Comparison of ENCODE assay signal across 9 mouse cellular contexts in genomic region chr13:21716540-21717391, GRCm38 (mm10). TPM values are rescaled to one million over a fixed set of nuclear protein-coding genes. Genes with fewer than 3 reads are reported as not detected.
A peak's percentile ranks its signal among the peaks of the same experiment; 100 is the strongest.
DNase-seq lines count a peak whose midpoint lies in the region; ATAC-seq and TF ChIP-seq lines count a peak whose summit lies in the region.
"Not testable (repeated sequence)": the region's sequence is repeated elsewhere in the genome, so short reads cannot be mapped to it uniquely, and the experiment has no call there.
"Had no signal": no experiment of that assay in that cellular context is flagged by ENCODE, and none has a peak within 500 bp of the region (broad histone marks: within the 10 kb centered on the region; RNA-seq: fewer than 3 reads in every experiment).

No protein-coding gene starts in this region.

- H3K79me2 ChIP-seq in CH12.LX (replicated peaks; ENCODE audit: control insufficient read depth, extremely low read depth, insufficient read depth, poor library complexity, severe bottlenecking); myocyte (ENCODE audit: control insufficient read depth, insufficient read depth): not testable (repeated sequence)

- peak; percentile 79 for TF ChIP-seq POLR2A in CH12.LX (IDR thresholded peaks at IDR 0.05; ENCODE audit: low read depth, low read length)
- not testable (repeated sequence) for TF ChIP-seq POLR2A in lung, adult 2 months (IDR thresholded peaks at IDR 0.05; ENCODE audit: borderline replicate concordance, extremely low read depth, low read depth, low read length)
- TF ChIP-seq POLR2A in myocyte (IDR thresholded peaks at IDR 0.05; ENCODE audit: insufficient read length, low read depth) = peak; percentile 60

- in situ Hi-C loops in CH12.LX (cut with MboI; ENCODE audit: low pct_ligation_motif_present, low pct_unique_long_range_greater_than_20kb, low sequenced_read_pairs) = loop anchor here (25.0 kb wide), 2 partner anchors 221 to 329 kb away; partner anchors contain the start of gene Zfp184

- H3K4me2 ChIP-seq in CH12.LX (ENCODE audit: insufficient read depth, low read depth, poor library complexity, severe bottlenecking) (peak overlapping the region; percentile 33), myocyte (ENCODE audit: low read depth) (peak overlapping the region; percentile 97)
- peak overlapping the region; percentile 84 for H3K4me2 ChIP-seq in forebrain, embryonic 11.5 days (ENCODE audit: low read depth, low read length, severe bottlenecking)
- H3K4me2 ChIP-seq in heart, postnatal 0 days (ENCODE audit: low read depth, low read length) = peak overlapping the region; percentile 73
- H3K4me2 ChIP-seq in kidney, embryonic 16.5 days (replicated peaks; ENCODE audit: low read depth, low read length) = peak overlapping the region; percentile 88
- peak overlapping the region; percentile 61 for H3K4me2 ChIP-seq in stomach, postnatal 0 days (replicated peaks; ENCODE audit: low read depth)

- WGBS in forebrain, embryonic 11.5 days = under 1% methylated on average over 9 of the region's 38 CpGs
- under 1% methylated on average over 10 of the region's 38 CpGs for WGBS in heart, postnatal 0 days
- 0% methylated on average over 9 of the region's 38 CpGs for WGBS in kidney, embryonic 16.5 days
- WGBS in lung, adult 2 months = under 1% methylated on average over 15 of the region's 38 CpGs
- under 1% methylated on average over 11 of the region's 38 CpGs for WGBS in stomach, postnatal 0 days

- not testable (repeated sequence) for H3K36me3 ChIP-seq in CH12.LX (replicated peaks in 1 of 2; ENCODE audit: control insufficient read depth in 1 of 2, insufficient read depth in 1 of 2, low read length in 1 of 2); forebrain, embryonic 11.5 days (ENCODE audit: control insufficient read depth, insufficient read depth, low read length); heart, postnatal 0 days (replicated peaks; ENCODE audit: control insufficient read depth, insufficient read depth, low read length); kidney, embryonic 16.5 days (ENCODE audit: insufficient read depth, low read length); myocyte (ENCODE audit: control insufficient read depth, insufficient read depth); stomach, postnatal 0 days (ENCODE audit: control insufficient read depth, insufficient read depth, low read length)

- dilution Hi-C loops in CH12.LX (cut with MboI; ENCODE audit: extremely low pct_ligation_motif_present, extremely low pct_unique_long_range_greater_than_20kb, low sequenced_read_pairs) = not testable (repeated sequence)

- H3K9me3 ChIP-seq in CH12.LX (replicated peaks; ENCODE audit: low read length); forebrain, embryonic 11.5 days (ENCODE audit: control insufficient read depth, low read length); heart, postnatal 0 days (replicated peaks; ENCODE audit: control insufficient read depth, low read length); kidney, embryonic 16.5 days (ENCODE audit: low read length); stomach, postnatal 0 days (ENCODE audit: control insufficient read depth, low read length): not testable (repeated sequence)

- not testable (repeated sequence) for H3ac ChIP-seq in myocyte (ENCODE audit: control insufficient read depth, insufficient read length)

- TF ChIP-seq RAD21 in CH12.LX (IDR thresholded peaks at IDR 0.05; ENCODE audit: low read depth, low read length) = not testable (repeated sequence)

- H3K27me3 ChIP-seq in CH12.LX (replicated peaks); forebrain, embryonic 11.5 days (ENCODE audit: control insufficient read depth, insufficient read depth, low read length); heart, postnatal 0 days (ENCODE audit: control insufficient read depth, insufficient read depth, low read length); kidney, embryonic 16.5 days (ENCODE audit: insufficient read depth, low read length); myocyte (ENCODE audit: control insufficient read depth, insufficient read depth, insufficient read length); stomach, postnatal 0 days (ENCODE audit: control insufficient read depth, insufficient read depth, low read length): not testable (repeated sequence)

- peaks cover 2 to 30% of the 10 kb centered on the region in 2 experiments; a peak in 2 of 4 replicates for H3K4me1 ChIP-seq in CH12.LX (ENCODE audit: control insufficient read depth in 1 of 2, insufficient read depth in 2 of 2)
- H3K4me1 ChIP-seq in forebrain, embryonic 11.5 days (replicated peaks; ENCODE audit: control insufficient read depth, insufficient read depth, low read length); stomach, postnatal 0 days (replicated peaks; ENCODE audit: control insufficient read depth, insufficient read depth): not testable (repeated sequence)
- H3K4me1 ChIP-seq in heart, postnatal 0 days (ENCODE audit: control insufficient read depth, insufficient read depth) = peaks cover 12% of the 10 kb centered on the region
- H3K4me1 ChIP-seq in kidney, embryonic 16.5 days (ENCODE audit: insufficient read depth, low read length) = peaks cover 35% of the 10 kb centered on the region
- H3K4me1 ChIP-seq in lung, adult 2 months (ENCODE audit: control insufficient read depth, insufficient read depth, low read length) = peaks cover 15% of the 10 kb centered on the region

- DNase-seq in CH12.LX (ENCODE audit: extremely low read depth) = peak; percentile 79
- DNase-seq in c-Kit-negative CD71-positive TER-119-positive erythroid progenitor cells, embryonic 14.5 days (ENCODE audit: low read depth, low spot score) = peak; percentile 59
- DNase-seq in forebrain, embryonic 11.5 days (ENCODE audit: low spot score) = peak; percentile 70
- DNase-seq in heart, postnatal 0 days (ENCODE audit: low spot score) = not testable (repeated sequence)
- DNase-seq in lung, adult 2 months = peak; percentile 19
- DNase-seq in stomach, postnatal 0 days (ENCODE audit: low spot score) = peak; percentile 30

- H3K4me3 ChIP-seq in CH12.LX (replicated peaks in 1 of 3; ENCODE audit: low read depth in 2 of 3, low read length in 2 of 3, poor library complexity in 1 of 3) = peak overlapping the region; percentile 35 to 59 (median 50)
- peak overlapping the region; percentile 44 for H3K4me3 ChIP-seq in forebrain, embryonic 11.5 days (ENCODE audit: low read depth, low read length)
- peak overlapping the region; percentile 44 for H3K4me3 ChIP-seq in heart, postnatal 0 days (ENCODE audit: low read depth, low read length)
- peak overlapping the region; percentile 56 for H3K4me3 ChIP-seq in kidney, embryonic 16.5 days (ENCODE audit: low read length)
- peak overlapping the region; percentile 56 for H3K4me3 ChIP-seq in lung, adult 2 months (replicated peaks; ENCODE audit: extremely low read depth, low read depth, low read length)
- peak overlapping the region; percentile 30 for H3K4me3 ChIP-seq in myocyte
- H3K4me3 ChIP-seq in stomach, postnatal 0 days (ENCODE audit: low read depth, low read length) = peak overlapping the region; percentile 38

- TF ChIP-seq CTCF in CH12.LX (conservative IDR thresholded peaks at IDR 0.05 in 1 of 2, IDR thresholded peaks at IDR 0.05 in 1 of 2; ENCODE audit: low read depth in 2 of 2, low read length in 2 of 2); heart, postnatal 0 days (IDR thresholded peaks at IDR 0.05; ENCODE audit: low read depth); lung, adult 2 months (IDR thresholded peaks at IDR 0.05; ENCODE audit: insufficient read depth, low read length); stomach, postnatal 0 days (IDR thresholded peaks at IDR 0.05; ENCODE audit: low read depth): not testable (repeated sequence)

- TF ChIP-seq EP300 in CH12.LX (IDR thresholded peaks at IDR 0.05; ENCODE audit: low read length) = peak; percentile 50
- not testable (repeated sequence) for TF ChIP-seq EP300 in heart, postnatal 0 days (IDR thresholded peaks at IDR 0.05; ENCODE audit: low read depth); stomach, postnatal 0 days (optimal IDR thresholded peaks at IDR 0.05)

- peak overlapping the region; percentile 82 for H3K9ac ChIP-seq in CH12.LX (ENCODE audit: insufficient read depth, low read depth)
- peak overlapping the region; percentile 79 for H3K9ac ChIP-seq in forebrain, embryonic 11.5 days (ENCODE audit: low read length)
- H3K9ac ChIP-seq in heart, postnatal 0 days (replicated peaks; ENCODE audit: low read depth, low read length) = peak overlapping the region; percentile 62
- peak overlapping the region; percentile 85 for H3K9ac ChIP-seq in kidney, embryonic 16.5 days (replicated peaks; ENCODE audit: low read length)
- peak overlapping the region; percentile 53 for H3K9ac ChIP-seq in stomach, postnatal 0 days (ENCODE audit: low read length)

- ATAC-seq in forebrain, embryonic 11.5 days (replicated peaks; ENCODE audit: low FRiP score) = peak; percentile 13
- ATAC-seq in heart, postnatal 0 days (ENCODE audit: insufficient read depth, low read depth) = peak; percentile 33
- ATAC-seq in kidney, embryonic 16.5 days (ENCODE audit: low FRiP score, low TSS enrichment) = peak; percentile 3; the same call in 1 of the 2 replicates
- ATAC-seq in stomach, postnatal 0 days (ENCODE audit: low FRiP score, low TSS enrichment) = peak; percentile 30; the same call in 1 of the 2 replicates

- H3K27ac ChIP-seq in CH12.LX (ENCODE audit: insufficient read depth, low read depth) = peak overlapping the region; percentile 95
- peak overlapping the region; percentile 98 for H3K27ac ChIP-seq in forebrain, embryonic 11.5 days (ENCODE audit: low read depth, low read length)
- peak overlapping the region; percentile 89 for H3K27ac ChIP-seq in heart, postnatal 0 days (ENCODE audit: low read depth)
- peak overlapping the region; percentile 99 for H3K27ac ChIP-seq in kidney, embryonic 16.5 days (ENCODE audit: low read length)
- H3K27ac ChIP-seq in stomach, postnatal 0 days (replicated peaks) = peak overlapping the region; percentile 87

RNA-seq across cellular contexts. Expression of gene Hist1h2ai, which starts 0.5 kb away (rescaled TPM):
- 839 and 880 TPM in 2 replicates for total RNA-seq in CH12.LX (2012; rRNA removed)
- 3.9 and 6.3 TPM in 2 replicates for total RNA-seq in CH12.LX (2014; rRNA removed)
- not detected in 2 replicates for polyA plus RNA-seq in CH12.LX (2012; ENCODE audit: insufficient read length, low read depth)
- 23.9 and 25.3 TPM in 2 replicates for polyA plus RNA-seq in forebrain, embryonic 11.5 days (2014; fragmentation: Nextera tagmentation; extraction: Ambion mirVana)
- total RNA-seq in heart, postnatal 0 days (2014; rRNA removed; ENCODE audit: low replicate concordance) = 828 and 1,538 TPM in 2 replicates
- polyA plus RNA-seq in heart, postnatal 0 days (2015; fragmentation: Nextera tagmentation; extraction: Ambion mirVana) = 3.6 and 4.3 TPM in 2 replicates
- 13.5 and 20.3 TPM in 2 replicates for polyA plus RNA-seq in kidney, embryonic 16.5 days (2015; fragmentation: Nextera tagmentation; extraction: Ambion mirVana)
- 5.8 and 6.7 TPM in 2 replicates for polyA plus RNA-seq in lung, adult 2 months (2012; rRNA removed)
- 6.4 TPM for polyA plus RNA-seq in myocyte (2012; fragmentation: generic; extraction: Trizol)
- polyA plus RNA-seq in stomach, postnatal 0 days (2015; fragmentation: Nextera tagmentation; extraction: Ambion mirVana) = 8.8 and 14.4 TPM in 2 replicates

RNA-seq across cellular contexts. Expression of gene Hist1h3h, which starts 0.7 kb away (rescaled TPM):
- total RNA-seq in CH12.LX (2012; rRNA removed) (1,605 and 1,657 TPM in 2 replicates), CH12.LX (2014; rRNA removed) (18.2 and 21.7 TPM in 2 replicates)
- polyA plus RNA-seq in CH12.LX (2012; ENCODE audit: insufficient read length, low read depth) (9.5 and 18.6 TPM in 2 replicates), myocyte (2012; fragmentation: generic; extraction: Trizol) (9.0 TPM)
- 16.8 and 17.4 TPM in 2 replicates for polyA plus RNA-seq in forebrain, embryonic 11.5 days (2014; fragmentation: Nextera tagmentation; extraction: Ambion mirVana)
- 1,332 and 1,437 TPM in 2 replicates for total RNA-seq in heart, postnatal 0 days (2014; rRNA removed; ENCODE audit: low replicate concordance)
- 1.8 TPM in 1 of 2 replicates, not detected in the other for polyA plus RNA-seq in heart, postnatal 0 days (2015; fragmentation: Nextera tagmentation; extraction: Ambion mirVana)
- polyA plus RNA-seq in kidney, embryonic 16.5 days (2015; fragmentation: Nextera tagmentation; extraction: Ambion mirVana) = 6.2 and 12.4 TPM in 2 replicates
- 8.2 and 8.6 TPM in 2 replicates for polyA plus RNA-seq in lung, adult 2 months (2012; rRNA removed)
- 1.1 and 4.1 TPM in 2 replicates for polyA plus RNA-seq in stomach, postnatal 0 days (2015; fragmentation: Nextera tagmentation; extraction: Ambion mirVana)

RNA-seq across cellular contexts. Expression of gene Hist1h2bl, which starts 0.8 kb away (rescaled TPM):
- total RNA-seq in CH12.LX (2012; rRNA removed) (897 and 953 TPM in 2 replicates), CH12.LX (2014; rRNA removed) (16.0 and 18.1 TPM in 2 replicates)
- polyA plus RNA-seq in CH12.LX (2012; ENCODE audit: insufficient read length, low read depth) (1.7 and 3.8 TPM in 2 replicates), myocyte (2012; fragmentation: generic; extraction: Trizol) (2.7 TPM)
- polyA plus RNA-seq in forebrain, embryonic 11.5 days (2014; fragmentation: Nextera tagmentation; extraction: Ambion mirVana) = 2.3 and 5.4 TPM in 2 replicates
- 431 and 666 TPM in 2 replicates for total RNA-seq in heart, postnatal 0 days (2014; rRNA removed; ENCODE audit: low replicate concordance)
- polyA plus RNA-seq in heart, postnatal 0 days (2015; fragmentation: Nextera tagmentation; extraction: Ambion mirVana) = 0.55 and 0.98 TPM in 2 replicates
- polyA plus RNA-seq in kidney, embryonic 16.5 days (2015; fragmentation: Nextera tagmentation; extraction: Ambion mirVana) = 1.9 and 3.8 TPM in 2 replicates
- polyA plus RNA-seq in lung, adult 2 months (2012; rRNA removed) = 0.72 and 1.6 TPM in 2 replicates
- 0.85 and 1.5 TPM in 2 replicates for polyA plus RNA-seq in stomach, postnatal 0 days (2015; fragmentation: Nextera tagmentation; extraction: Ambion mirVana)

RNA-seq across cellular contexts. Expression of gene Hist1h2bm, which starts 5.1 kb away (rescaled TPM):
- total RNA-seq in CH12.LX (2012; rRNA removed) = 1,752 and 1,804 TPM in 2 replicates
- 25.7 and 36.0 TPM in 2 replicates for total RNA-seq in CH12.LX (2014; rRNA removed)
- polyA plus RNA-seq in CH12.LX (2012; ENCODE audit: insufficient read length, low read depth) = 0.87 TPM in 1 of 2 replicates, not detected in the other
- polyA plus RNA-seq in forebrain, embryonic 11.5 days (2014; fragmentation: Nextera tagmentation; extraction: Ambion mirVana) = 5.0 and 5.7 TPM in 2 replicates
- total RNA-seq in heart, postnatal 0 days (2014; rRNA removed; ENCODE audit: low replicate concordance) = 1,438 and 1,618 TPM in 2 replicates
- 0.60 and 0.90 TPM in 2 replicates for polyA plus RNA-seq in heart, postnatal 0 days (2015; fragmentation: Nextera tagmentation; extraction: Ambion mirVana)
- polyA plus RNA-seq in kidney, embryonic 16.5 days (2015; fragmentation: Nextera tagmentation; extraction: Ambion mirVana) = 4.3 and 4.4 TPM in 2 replicates
- polyA plus RNA-seq in lung, adult 2 months (2012; rRNA removed) = 0.70 TPM in 1 of 2 replicates, not detected in the other
- polyA plus RNA-seq in myocyte (2012; fragmentation: generic; extraction: Trizol) = 1.3 TPM
- polyA plus RNA-seq in stomach, postnatal 0 days (2015; fragmentation: Nextera tagmentation; extraction: Ambion mirVana) = 0.56 and 1.0 TPM in 2 replicates
- total RNA-seq: gastrocnemius, adult 18-20 months had no signal

RNA-seq across cellular contexts. Expression of gene Hist1h4j, which starts 18.1 kb away (rescaled TPM):
- total RNA-seq in CH12.LX (2012; rRNA removed) = 936 and 984 TPM in 2 replicates
- 18.5 and 27.8 TPM in 2 replicates for total RNA-seq in CH12.LX (2014; rRNA removed)
- 1.1 and 1.8 TPM in 2 replicates for polyA plus RNA-seq in CH12.LX (2012; ENCODE audit: insufficient read length, low read depth)
- polyA plus RNA-seq in forebrain, embryonic 11.5 days (2014; fragmentation: Nextera tagmentation; extraction: Ambion mirVana) = 1.2 and 1.6 TPM in 2 replicates
- total RNA-seq in heart, postnatal 0 days (2014; rRNA removed; ENCODE audit: low replicate concordance) = 962 and 1,129 TPM in 2 replicates
- 0.20 and 0.27 TPM in 2 replicates for polyA plus RNA-seq in heart, postnatal 0 days (2015; fragmentation: Nextera tagmentation; extraction: Ambion mirVana)
- polyA plus RNA-seq in kidney, embryonic 16.5 days (2015; fragmentation: Nextera tagmentation; extraction: Ambion mirVana) = 1.4 and 1.6 TPM in 2 replicates
- 1.3 and 1.4 TPM in 2 replicates for polyA plus RNA-seq in lung, adult 2 months (2012; rRNA removed)
- polyA plus RNA-seq in myocyte (2012; fragmentation: generic; extraction: Trizol) = 1.3 TPM
- polyA plus RNA-seq in stomach, postnatal 0 days (2015; fragmentation: Nextera tagmentation; extraction: Ambion mirVana) = 0.18 and 0.92 TPM in 2 replicates

Comparison
In these comparisons a context has a peak if more than half of its experiments do, and no peak if none do; other contexts are left out.
1. H3K4me2 ChIP-seq: peak in every context shown above with its lines; median percentile 97 in myocyte; 88 in kidney, embryonic 16.5 days; 84 in forebrain, embryonic 11.5 days; 73 in heart, postnatal 0 days; 61 in stomach, postnatal 0 days; 33 in CH12.LX.